Mouse (Mus musculus) 3T3-L1 (cell line): Measurements from ENCODE around the gene 1500009L16Rik.

Source experiments
- DNase-seq: peaks from one replicate; pipeline ENCODE4 v3.0.0-alpha.2; 2015; ENCODE audit warnings: low read depth, low spot score

Gene 1500009L16Rik

GRCm38 (mm10) chr10:83722579-83723031 is at the start of gene 1500009L16Rik:
1500009L16Rik (plus strand) TSS chr10:83722865.
- DNase-seq: no peak

GRCm38 (mm10) chr10:83681334-83681733 is 41.3 kb upstream of the 1500009L16Rik start:
- no peak for DNase-seq

GRCm38 (mm10) chr10:83688215-83688614 is 34.5 kb upstream of the 1500009L16Rik start:
- no peak for DNase-seq

- no peak for DNase-seq
Observed at GRCm38 (mm10) chr10:83692175-83692895, 30.3 kb upstream of the 1500009L16Rik start.

GRCm38 (mm10) chr10:83696226-83696625 is 26.4 kb upstream of the 1500009L16Rik start:
- DNase-seq: no peak

GRCm38 (mm10) chr10:83706628-83707027 is 16.0 kb upstream of the 1500009L16Rik start:
- DNase-seq: no peak

- DNase-seq: no peak
Observed at GRCm38 (mm10) chr10:83709920-83710319, 12.7 kb upstream of the 1500009L16Rik start.

GRCm38 (mm10) chr10:83711769-83712168 is 10.9 kb upstream of the 1500009L16Rik start:
- DNase-seq: no peak

- no peak for DNase-seq
Observed at GRCm38 (mm10) chr10:83718855-83719474, 3.7 kb upstream of the 1500009L16Rik start.

GRCm38 (mm10) chr10:83723055-83723454 is 390 bp downstream of the 1500009L16Rik start:
- no peak for DNase-seq

GRCm38 (mm10) chr10:83724351-83725059 is 1.8 kb downstream of the 1500009L16Rik start:
- peak; percentile 8 for DNase-seq

- no peak for DNase-seq
Observed at GRCm38 (mm10) chr10:83726164-83726563, 3.5 kb downstream of the 1500009L16Rik start.

- no peak for DNase-seq
Observed at GRCm38 (mm10) chr10:83727846-83728245, 5.2 kb downstream of the 1500009L16Rik start.

GRCm38 (mm10) chr10:83728529-83728928 is 5.9 kb downstream of the 1500009L16Rik start:
- DNase-seq: no peak

GRCm38 (mm10) chr10:83729076-83729475 is 6.4 kb downstream of the 1500009L16Rik start:
- no peak for DNase-seq

- peak; percentile 82 for DNase-seq
Observed at GRCm38 (mm10) chr10:83729492-83729891, 6.8 kb downstream of the 1500009L16Rik start.

- DNase-seq: no peak
Observed at GRCm38 (mm10) chr10:83733725-83734124, 11.1 kb downstream of the 1500009L16Rik start.

- no peak for DNase-seq
Observed at GRCm38 (mm10) chr10:83738996-83739655, 16.5 kb downstream of the 1500009L16Rik start.

- DNase-seq: no peak
Observed at GRCm38 (mm10) chr10:83744656-83745055, 22.0 kb downstream of the 1500009L16Rik start.

GRCm38 (mm10) chr10:83753056-83753455 is 30.4 kb downstream of the 1500009L16Rik start:
- no peak for DNase-seq

GRCm38 (mm10) chr10:83757343-83757962 is 34.8 kb downstream of the 1500009L16Rik start:
- peak; percentile 2 for DNase-seq
